Mouse (Mus musculus): Measurements from ENCODE around the gene Shc4.

Gene Shc4

GRCm38 (mm10) chr2:125644912-125645311, 79.0 kb downstream of the Shc4 start:
- in situ Hi-C loops (cut with MboI, MseI) = no loop called here

GRCm38 (mm10) chr2:125637331-125637730, 86.6 kb downstream of the Shc4 start:
- in situ Hi-C loops (cut with MboI, MseI) = no loop called here

GRCm38 (mm10) chr2:125630010-125630409, 93.9 kb downstream of the Shc4 start:
- in situ Hi-C loops (cut with MboI, MseI) = no loop called here

GRCm38 (mm10) chr2:125628487-125628886, 95.5 kb downstream of the Shc4 start:
- in situ Hi-C loops (cut with MboI, MseI) = no loop called here

GRCm38 (mm10) chr2:125626536-125626935, 97.4 kb downstream of the Shc4 start:
- in situ Hi-C loops (cut with MboI, MseI) = no loop called here

GRCm38 (mm10) chr2:125624837-125625351, 99.1 kb downstream of the Shc4 start, which contains the start of gene Cep152:
Cep152 (minus strand) TSS chr2:125625113.
- in situ Hi-C loops (cut with MboI, MseI) = loop anchor here (25.0 kb wide), 1 partner anchor 513 kb away; the partner anchor contains the start of gene Myef2

GRCm38 (mm10) chr2:125624127-125624685, 99.7 kb downstream of the Shc4 start:
- in situ Hi-C loops (cut with MboI, MseI) = loop anchor here (25.0 kb wide), 1 partner anchor 512 kb away; the partner anchor contains the start of gene Myef2

GRCm38 (mm10) chr2:125623211-125623610, 100.7 kb downstream of the Shc4 start:
- in situ Hi-C loops (cut with MboI, MseI) = loop anchor here (25.0 kb wide), 1 partner anchor 511 kb away; the partner anchor contains the start of gene Myef2

- in situ Hi-C loops (cut with MboI, MseI) = loop anchor here (25.0 kb wide), 1 partner anchor 508 kb away; the partner anchor contains the start of gene Myef2
These were observed 103.6 kb downstream of the Shc4 start for GRCm38 (mm10) chr2:125620213-125620907.

- in situ Hi-C loops (cut with MboI, MseI) = loop anchor here (25.0 kb wide), 1 partner anchor 504 kb away; the partner anchor contains the start of gene Myef2
These were observed 108.0 kb downstream of the Shc4 start for GRCm38 (mm10) chr2:125615858-125616424.

GRCm38 (mm10) chr2:125615440-125615839, 108.5 kb downstream of the Shc4 start:
- in situ Hi-C loops (cut with MboI, MseI) = loop anchor here (25.0 kb wide), 1 partner anchor 503 kb away; the partner anchor contains the start of gene Myef2

GRCm38 (mm10) chr2:125606220-125606845, 117.6 kb downstream of the Shc4 start:
- in situ Hi-C loops (cut with MboI, MseI) = loop anchor here (25.0 kb wide), 1 partner anchor 494 kb away; the partner anchor contains the start of gene Myef2

GRCm38 (mm10) chr2:125604646-125605045, 119.3 kb downstream of the Shc4 start:
- in situ Hi-C loops (cut with MboI, MseI) = loop anchor here (25.0 kb wide), 1 partner anchor 492 kb away; the partner anchor contains the start of gene Myef2

GRCm38 (mm10) chr2:125602970-125603369, 121.0 kb downstream of the Shc4 start:
- in situ Hi-C loops (cut with MboI, MseI) = loop anchor here (25.0 kb wide), 1 partner anchor 491 kb away; the partner anchor contains the start of gene Myef2

GRCm38 (mm10) chr2:125598958-125599357, 125.0 kb downstream of the Shc4 start:
- in situ Hi-C loops (cut with MboI, MseI) = no loop called here

GRCm38 (mm10) chr2:125598251-125598650, 125.7 kb downstream of the Shc4 start:
- in situ Hi-C loops (cut with MboI, MseI) = no loop called here

GRCm38 (mm10) chr2:125594786-125595185, 129.2 kb downstream of the Shc4 start:
- in situ Hi-C loops (cut with MboI, MseI) = no loop called here

GRCm38 (mm10) chr2:125594072-125594471, 129.9 kb downstream of the Shc4 start:
- in situ Hi-C loops (cut with MboI, MseI) = no loop called here

GRCm38 (mm10) chr2:125591895-125592294, 132.1 kb downstream of the Shc4 start:
- in situ Hi-C loops (cut with MboI, MseI) = no loop called here

GRCm38 (mm10) chr2:125589287-125589686, 134.7 kb downstream of the Shc4 start:
- in situ Hi-C loops (cut with MboI, MseI) = no loop called here

- in situ Hi-C loops (cut with MboI, MseI) = no loop called here
These were observed 142.9 kb downstream of the Shc4 start for GRCm38 (mm10) chr2:125581081-125581480.
